Mouse (Mus musculus): Measurements from ENCODE around the gene Pycr1. TPM values are rescaled to one million over a fixed set of nuclear protein-coding genes. Genes with fewer than 3 reads are reported as not detected.

The Pycr1 gene
- polyA plus RNA-seq, 1 experiment from 2014 or later = 61.6 TPM

- no peak overlapping the region for H3K4me2 ChIP-seq
- ATAC-seq (ENCODE audit: insufficient number of reproducible peaks, low FRiP score, low TSS enrichment, low read depth) = no peak
- H3K36me3 ChIP-seq = peaks cover 77% of the 10 kb centered on the region
- H3K9ac ChIP-seq = no peak overlapping the region
- peaks cover 6% of the 10 kb centered on the region for H3K27me3 ChIP-seq
- H3K4me1 ChIP-seq = peaks cover 19% of the 10 kb centered on the region
- 35% methylated on average over 8 of the region's 8 CpGs for WGBS
- H3K9me3 ChIP-seq = no peaks in the 10 kb centered on the region
- no peak overlapping the region for H3K4me3 ChIP-seq
- H3K27ac ChIP-seq = no peak overlapping the region
These were observed 34.3 kb downstream of the Pycr1 start for GRCm38 (mm10) chr11:120609250-120609649.

GRCm38 (mm10) chr11:120608241-120609034 is 35.1 kb downstream of the Pycr1 start, which contains the start of gene Npb:
TSS of gene Npb (plus strand) at chr11:120608477.
- Histone ChIP-seq H3K36me3 (peaks cover 78% of the 10 kb centered on the region), H3K27ac (no peak within 1 kb of the TSS), H3K9me3 (no peaks in the 10 kb centered on the region), H3K4me1 (peaks cover 19% of the 10 kb centered on the region), H3K27me3 (peaks cover 6% of the 10 kb centered on the region), H3K9ac (peak within 1 kb of the TSS; percentile 26), H3K4me2 (peak within 1 kb of the TSS; percentile 58), H3K4me3 (peak within 1 kb of the TSS; percentile 33)
- 5% methylated on average over 45 of the region's 45 CpGs for WGBS
- no peak for ATAC-seq (ENCODE audit: insufficient number of reproducible peaks, low FRiP score, low TSS enrichment, low read depth)

- 82% methylated on average over 4 of the region's 4 CpGs for WGBS
- Histone ChIP-seq H3K4me1 (peaks cover 19% of the 10 kb centered on the region), H3K4me3 (no peak overlapping the region), H3K27me3 (peaks cover 6% of the 10 kb centered on the region), H3K4me2 (no peak overlapping the region), H3K27ac (no peak overlapping the region), H3K9ac (no peak overlapping the region), H3K36me3 (peaks cover 78% of the 10 kb centered on the region), H3K9me3 (no peaks in the 10 kb centered on the region)
- no peak for ATAC-seq (ENCODE audit: insufficient number of reproducible peaks, low FRiP score, low TSS enrichment, low read depth)
These were observed 36.8 kb downstream of the Pycr1 start for GRCm38 (mm10) chr11:120606764-120607163.

GRCm38 (mm10) chr11:120605667-120606066 is 37.9 kb downstream of the Pycr1 start:
- WGBS = 89% methylated on average over 7 of the region's 7 CpGs
- Histone ChIP-seq H3K27ac (no peak overlapping the region), H3K4me2 (no peak overlapping the region), H3K4me1 (peaks cover 19% of the 10 kb centered on the region), H3K9ac (no peak overlapping the region), H3K36me3 (peaks cover 72% of the 10 kb centered on the region), H3K9me3 (no peaks in the 10 kb centered on the region), H3K27me3 (peaks cover 6% of the 10 kb centered on the region), H3K4me3 (no peak overlapping the region)
- no peak for ATAC-seq (ENCODE audit: insufficient number of reproducible peaks, low FRiP score, low TSS enrichment, low read depth)

- Histone ChIP-seq H3K4me3 (no peak overlapping the region), H3K9ac (no peak overlapping the region), H3K27me3 (peaks cover 3% of the 10 kb centered on the region; the same call in 1 of the 2 replicates), H3K9me3 (no peaks in the 10 kb centered on the region), H3K27ac (no peak overlapping the region), H3K4me2 (no peak overlapping the region), H3K36me3 (peaks cover 61% of the 10 kb centered on the region), H3K4me1 (peaks cover 17% of the 10 kb centered on the region)
- WGBS = 79% methylated on average over 2 of the region's 2 CpGs
- ATAC-seq (ENCODE audit: insufficient number of reproducible peaks, low FRiP score, low TSS enrichment, low read depth) = no peak
These were observed 40.0 kb downstream of the Pycr1 start for GRCm38 (mm10) chr11:120603545-120603944.

- Histone ChIP-seq H3K4me1 (peaks cover 24% of the 10 kb centered on the region), H3K4me2 (no peak overlapping the region), H3K9ac (no peak overlapping the region), H3K27me3 (no peaks in the 10 kb centered on the region), H3K4me3 (no peak overlapping the region), H3K9me3 (no peaks in the 10 kb centered on the region), H3K27ac (no peak overlapping the region), H3K36me3 (peaks cover 58% of the 10 kb centered on the region)
- WGBS = 94% methylated on average over 3 of the region's 3 CpGs
- ATAC-seq (ENCODE audit: insufficient number of reproducible peaks, low FRiP score, low TSS enrichment, low read depth) = no peak
These were observed 42.9 kb downstream of the Pycr1 start for GRCm38 (mm10) chr11:120600716-120601115.

- H3K9ac ChIP-seq = peak overlapping the region; percentile 97
- peak overlapping the region; percentile 95 for H3K4me3 ChIP-seq
- H3K9me3 ChIP-seq = no peaks in the 10 kb centered on the region
- ATAC-seq (ENCODE audit: insufficient number of reproducible peaks, low FRiP score, low TSS enrichment, low read depth) = no peak
- peak overlapping the region; percentile 74 for H3K4me2 ChIP-seq
- H3K27ac ChIP-seq = peak overlapping the region; percentile 93
- no peaks in the 10 kb centered on the region for H3K27me3 ChIP-seq
- 40% methylated on average over 17 of the region's 17 CpGs for whole genome bisulfite sequencing
- H3K4me1 ChIP-seq = peaks cover 27% of the 10 kb centered on the region
- H3K36me3 ChIP-seq = peaks cover 56% of the 10 kb centered on the region
These were observed 44.5 kb downstream of the Pycr1 start for GRCm38 (mm10) chr11:120598990-120599549.

- H3K9me3 ChIP-seq = no peaks in the 10 kb centered on the region
- H3K36me3 ChIP-seq = peaks cover 56% of the 10 kb centered on the region
- H3K4me3 ChIP-seq = peak within 1 kb of the TSS; percentile 95
- peaks cover 27% of the 10 kb centered on the region for H3K4me1 ChIP-seq
- H3K27ac ChIP-seq = peak within 1 kb of the TSS; percentile 93
- H3K4me2 ChIP-seq = peak within 1 kb of the TSS; percentile 86
- peak; percentile 96 for ATAC-seq (ENCODE audit: insufficient number of reproducible peaks, low FRiP score, low TSS enrichment, low read depth)
- WGBS = under 1% methylated on average over 88 of the region's 88 CpGs
- no peaks in the 10 kb centered on the region for H3K27me3 ChIP-seq
- H3K9ac ChIP-seq = peak within 1 kb of the TSS; percentile 97
These were observed 45.1 kb downstream of the Pycr1 start, which contains the start of the genes Alyref and Anapc11 for GRCm38 (mm10) chr11:120598283-120598989. TSS of gene Alyref (minus strand) at chr11:120598365. TSS of gene Anapc11 (plus strand) at chr11:120598421.

GRCm38 (mm10) chr11:120597240-120598235 is 46.0 kb downstream of the Pycr1 start:
- WGBS = 3% methylated on average over 99 of the region's 99 CpGs
- Histone ChIP-seq H3K4me2 (peak overlapping the region; percentile 86), H3K9me3 (no peaks in the 10 kb centered on the region), H3K36me3 (peaks cover 56% of the 10 kb centered on the region), H3K4me1 (peaks cover 27% of the 10 kb centered on the region), H3K27ac (peak overlapping the region; percentile 93), H3K4me3 (peak overlapping the region; percentile 95), H3K27me3 (no peaks in the 10 kb centered on the region), H3K9ac (peak overlapping the region; percentile 97)
- ATAC-seq (ENCODE audit: insufficient number of reproducible peaks, low FRiP score, low TSS enrichment, low read depth) = peak; percentile 40

- Histone ChIP-seq H3K27me3 (no peaks in the 10 kb centered on the region), H3K9me3 (no peaks in the 10 kb centered on the region), H3K9ac (no peak overlapping the region), H3K4me2 (no peak overlapping the region), H3K27ac (no peak overlapping the region), H3K4me1 (no peaks in the 10 kb centered on the region), H3K4me3 (no peak overlapping the region), H3K36me3 (peaks cover 80% of the 10 kb centered on the region)
- 94% methylated on average over 6 of the region's 6 CpGs for WGBS
- ATAC-seq (ENCODE audit: insufficient number of reproducible peaks, low FRiP score, low TSS enrichment, low read depth) = no peak
These were observed 55.0 kb downstream of the Pycr1 start for GRCm38 (mm10) chr11:120588531-120588930.
